Mouse (Mus musculus) limb, embryonic 14.5 days (tissue): ENCODE measurements at regions not wholly inside any gene's neighbourhood (a gene's known extent, or its start where the extent isn't known, plus 50 kb on each side); places are given as distances from the start of the nearest gene placed in this dataset.

Experiments
- ATAC-seq: fragments of 200-750 bp; cut with Nextera tagmentation; 2 replicates; pipeline ENCODE4 v1.8.0; 2017; ENCODE audit warnings: low read depth, moderate number of reproducible peaks, moderate TSS enrichment; ENCODE audit not compliant: low FRiP score
- DNase-seq: peaks from one replicate; pipeline ENCODE4 v3.0.0-alpha.2; 2015; ENCODE audit warnings: low spot score
- H3K27ac ChIP-seq: fragments of 300-500 bp; sonication (generic); replicated peaks from 2 replicates; pipeline ENCODE4 v1.5.1; 2014; ENCODE audit warnings: low read depth, mild to moderate bottlenecking, low read length, moderate library complexity, mixed read lengths
- H3K27me3 ChIP-seq: fragments of 300-500 bp; sonication (generic); 2 replicates; pipeline ENCODE4 v1.6.1; 2014; ENCODE audit warnings: low read length, mixed read lengths; ENCODE audit not compliant: control insufficient read depth, insufficient read depth
- H3K36me3 ChIP-seq: fragments of 300-500 bp; sonication (generic); 2 replicates; pipeline ENCODE4 v1.6.1; 2014; ENCODE audit warnings: mild to moderate bottlenecking, low read length, moderate library complexity, mixed read lengths; ENCODE audit not compliant: control insufficient read depth, insufficient read depth
- H3K4me1 ChIP-seq: fragments of 300-500 bp; sonication (generic); 2 replicates; pipeline ENCODE4 v1.6.1; 2014; ENCODE audit warnings: antibody characterized with exemption, low read length, mixed read lengths; ENCODE audit not compliant: control insufficient read depth, insufficient read depth
- H3K4me2 ChIP-seq: fragments of 300-500 bp; sonication (generic); replicated peaks from 2 replicates; pipeline ENCODE4 v1.6.1; 2014; ENCODE audit warnings: low read depth, mild to moderate bottlenecking, low read length, moderate library complexity; ENCODE audit not compliant: severe bottlenecking
- H3K4me3 ChIP-seq: fragments of 300-500 bp; sonication (generic); replicated peaks from 2 replicates; pipeline ENCODE4 v1.5.1; 2014; ENCODE audit warnings: low read length
- H3K9ac ChIP-seq: fragments of 300-500 bp; sonication (generic); 2 replicates; pipeline ENCODE4 v1.6.1; 2014; ENCODE audit warnings: mild to moderate bottlenecking, low read depth, low read length, moderate library complexity; ENCODE audit not compliant: severe bottlenecking
- H3K9me3 ChIP-seq: fragments of 300-500 bp; sonication (generic); 2 replicates; pipeline ENCODE4 v1.6.1; 2016; ENCODE audit warnings: low read length; ENCODE audit not compliant: control insufficient read depth
- POLR2A ChIP-seq: fragments of 200-500 bp; IDR thresholded peaks from 2 replicates; pipeline ENCODE4 v1.8.0; 2012; ENCODE audit warnings: inconsistent platforms, mild to moderate bottlenecking, moderate library complexity, borderline replicate concordance; ENCODE audit not compliant: insufficient read depth, insufficient read length; ENCODE audit errors: extremely low read depth
- WGBS: fragments of 180-500 bp; shearing (Covaris S2); extraction: QIAGEN DNeasy Blood & Tissue Kit; methylation state at CpG from one replicate; pipeline ENCODE4 v1.1.7; 2014; 5-methylcytosine and 5-hydroxymethylcytosine counted together

GRCm38 (mm10) chr3:58128059-58128458 lies 280.2 kb upstream of the Pfn2 start:
- H3K4me3 ChIP-seq = no peak overlapping the region
- no peak overlapping the region for H3K9ac ChIP-seq
- no peak for DNase-seq

GRCm38 (mm10) chr3:58129358-58129903 lies 281.6 kb upstream of the Pfn2 start:
- no peak for TF ChIP-seq POLR2A
- no peaks in the 10 kb centered on the region for H3K36me3 ChIP-seq
- H3K9ac ChIP-seq = no peak overlapping the region
- no peak overlapping the region for H3K4me2 ChIP-seq
- H3K27me3 ChIP-seq = no peaks in the 10 kb centered on the region
- no peak overlapping the region for H3K27ac ChIP-seq
- ATAC-seq (no peak), DNase-seq (no peak)
- peaks cover 2% of the 10 kb centered on the region; the same call in 1 of the 2 replicates for H3K4me1 ChIP-seq
- WGBS = 13% methylated on average over 6 of the region's 6 CpGs
- no peaks in the 10 kb centered on the region for H3K9me3 ChIP-seq
- H3K4me3 ChIP-seq = no peak overlapping the region

More at GRCm38 (mm10) chr3:58128059-58128458, 280.2 kb upstream of the Pfn2 start:
- Histone ChIP-seq H3K36me3 (no peaks in the 10 kb centered on the region), H3K4me1 (peaks cover 2% of the 10 kb centered on the region; the same call in 1 of the 2 replicates), H3K4me2 (no peak overlapping the region), H3K9me3 (no peaks in the 10 kb centered on the region), H3K27me3 (no peaks in the 10 kb centered on the region), H3K27ac (no peak overlapping the region)
- ATAC-seq = no peak
- 89% methylated on average over 8 of the region's 8 CpGs for WGBS
- no peak for TF ChIP-seq POLR2A

- H3K4me3 ChIP-seq = no peak overlapping the region
- DNase-seq (peak; percentile 58), ATAC-seq (no peak)
- WGBS = 19% methylated on average over 10 of the region's 10 CpGs
- no peaks in the 10 kb centered on the region for H3K27me3 ChIP-seq
- TF ChIP-seq POLR2A = no peak
- no peak overlapping the region for H3K27ac ChIP-seq
- H3K9me3 ChIP-seq = no peaks in the 10 kb centered on the region
- no peak overlapping the region for H3K4me2 ChIP-seq
- no peak overlapping the region for H3K9ac ChIP-seq
- no peaks in the 10 kb centered on the region for H3K36me3 ChIP-seq
- H3K4me1 ChIP-seq = no peaks in the 10 kb centered on the region
These were observed 278.7 kb upstream of the Tsc22d2 start for GRCm38 (mm10) chr3:58135607-58136365.

GRCm38 (mm10) chr3:58138726-58139585 lies 275.6 kb upstream of the Tsc22d2 start:
- no peak overlapping the region for H3K27ac ChIP-seq
- H3K4me1 ChIP-seq = no peaks in the 10 kb centered on the region
- DNase-seq (no peak), ATAC-seq (no peak)
- H3K9ac ChIP-seq = no peak overlapping the region
- TF ChIP-seq POLR2A = no peak
- no peaks in the 10 kb centered on the region for H3K9me3 ChIP-seq
- H3K36me3 ChIP-seq = no peaks in the 10 kb centered on the region
- WGBS = 77% methylated on average over 8 of the region's 8 CpGs
- H3K4me3 ChIP-seq = no peak overlapping the region
- H3K4me2 ChIP-seq = no peak overlapping the region
- H3K27me3 ChIP-seq = no peaks in the 10 kb centered on the region

GRCm38 (mm10) chr3:58146108-58146507 lies 268.4 kb upstream of the Tsc22d2 start:
- Histone ChIP-seq H3K4me1 (no peaks in the 10 kb centered on the region), H3K27ac (no peak overlapping the region), H3K4me3 (no peak overlapping the region), H3K27me3 (no peaks in the 10 kb centered on the region), H3K9ac (no peak overlapping the region), H3K36me3 (no peaks in the 10 kb centered on the region), H3K4me2 (no peak overlapping the region), H3K9me3 (no peaks in the 10 kb centered on the region)
- no peak for TF ChIP-seq POLR2A
- WGBS = 57% methylated on average over 3 of the region's 3 CpGs
- ATAC-seq (no peak), DNase-seq (peak; percentile 27)
